Mouse (Mus musculus): ENCODE results near the gene Ndufb3. TPM values are rescaled to one million over a fixed set of nuclear protein-coding genes. Genes with fewer than 3 reads are reported as not detected.
"Not testable (repeated sequence)": the region's sequence is repeated elsewhere in the genome, so short reads cannot be mapped to it uniquely, and the experiment has no call there.

Gene Ndufb3
- 100 to 1,000 TPM; 137 to 239 TPM for total RNA-seq (2021)
- long read RNA-seq, experiment 1, transcript Ndufb3-201 (3 exons, 763 nt) = major isoform, 238 of 659 reads
- long read RNA-seq, experiment 1, partial matches to known transcripts = 420 of 659 reads
- long read RNA-seq, experiment 1, other reads (novel, unspliced or antisense) = 1 of 659 reads
- long read RNA-seq, experiment 2, transcript Ndufb3-201 (3 exons, 763 nt) = major isoform, 241 of 827 reads
- long read RNA-seq, experiment 2, partial matches to known transcripts = 582 of 827 reads
- long read RNA-seq, experiment 2, other reads (novel, unspliced or antisense) = 4 of 827 reads

DNA sequence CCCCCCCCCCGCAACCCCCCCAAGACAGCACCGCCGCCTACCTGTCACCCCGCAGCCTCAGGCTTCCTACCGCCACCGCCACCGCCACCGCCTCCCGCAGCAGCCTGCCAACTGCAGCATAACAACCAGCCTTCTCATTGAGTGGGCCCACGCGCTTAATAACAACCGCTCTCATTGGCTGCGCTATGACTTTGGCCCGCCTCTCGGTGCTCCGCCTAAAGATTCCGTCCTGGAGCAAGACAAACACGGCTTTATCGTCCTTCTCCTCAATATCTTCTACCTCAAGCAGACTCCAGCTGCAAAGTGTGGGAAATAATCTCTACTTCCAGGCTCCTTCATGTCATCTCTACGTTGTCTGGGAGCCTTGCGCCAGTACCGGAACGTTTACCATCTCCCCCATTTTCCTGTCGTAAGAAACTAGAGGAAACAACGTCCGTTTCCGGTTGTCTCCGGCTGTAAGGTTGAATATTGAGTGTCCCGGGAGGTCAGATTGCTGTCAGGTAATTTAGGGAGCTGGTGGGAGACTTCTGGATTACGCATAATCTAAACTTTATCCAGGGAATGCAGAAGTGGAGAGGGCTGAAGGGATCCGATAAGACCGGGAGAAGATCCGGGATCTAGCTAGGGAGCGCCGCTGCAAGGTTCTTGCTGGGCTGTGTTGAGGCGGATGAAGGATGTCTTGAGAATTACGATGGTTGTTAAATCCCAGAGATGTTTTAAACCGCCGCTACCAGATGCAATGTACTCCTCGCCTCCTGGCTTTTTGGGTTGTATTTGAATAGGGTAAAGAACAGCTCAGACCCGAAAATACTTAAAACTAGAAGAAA, at the start of gene Ndufb3, which contains the start of gene Fam126b:
TSS of gene Ndufb3 (plus strand) at position 214 of the 827 bp plus-strand sequence.
TSS of gene Fam126b (minus strand) at position 153 of the 827 bp plus-strand sequence.
- H3K27ac ChIP-seq = peak within 1 kb of the TSS; percentile 97
- H3K4me3 ChIP-seq = peak within 1 kb of the TSS; percentile 79
- DNase-seq = peak; percentile 94
- TF ChIP-seq CTCF (IDR thresholded peaks at IDR 0.05) = no peak; the same call in 1 of the 2 replicates
- intact Hi-C loops (cut with DNase I) = no loop called here

DNA sequence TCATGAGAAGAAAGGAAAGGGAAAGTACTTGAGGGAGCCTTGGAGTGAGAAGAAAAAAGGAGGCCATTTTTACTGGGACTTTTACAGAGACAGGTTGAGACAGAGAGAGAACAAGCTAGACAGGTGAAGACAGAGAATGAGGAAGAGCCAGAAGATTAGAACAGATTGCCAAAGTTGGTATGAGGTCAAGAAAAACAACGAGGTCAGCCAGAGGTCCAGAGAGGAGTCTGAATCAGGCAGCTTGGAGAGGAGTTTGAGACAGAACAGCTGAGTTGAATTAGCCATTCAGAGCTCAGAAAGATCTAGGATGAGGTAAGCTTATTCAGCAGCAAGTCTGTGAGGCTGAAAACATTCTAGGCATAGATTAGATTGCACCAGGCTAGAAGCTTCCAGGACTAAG, 44.8 kb upstream of the Ndufb3 start:
- no peak for TF ChIP-seq CTCF (IDR thresholded peaks at IDR 0.05)
- H3K27ac ChIP-seq = no peak overlapping the region
- DNase-seq = no peak
- intact Hi-C loops (cut with DNase I) = no loop called here
- H3K4me3 ChIP-seq = no peak overlapping the region

DNA sequence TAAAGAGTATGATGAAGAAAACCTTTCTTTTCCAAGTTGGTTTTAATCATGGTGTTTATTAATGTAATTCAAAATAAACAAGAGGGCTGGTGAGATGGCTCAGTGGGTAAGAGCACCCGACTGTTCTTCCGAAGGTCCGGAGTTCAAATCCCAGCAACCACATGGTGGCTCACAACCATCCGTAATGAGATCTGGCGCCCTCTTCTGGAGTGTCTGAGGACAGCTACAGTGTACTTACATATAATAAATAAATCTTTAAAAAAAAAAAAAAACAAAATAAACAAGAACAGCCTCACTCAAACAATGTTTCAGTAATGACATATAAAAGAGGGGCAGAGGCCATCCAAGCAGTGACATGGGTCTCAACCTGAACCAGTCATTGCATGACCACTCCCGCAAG, 25.8 kb upstream of the Ndufb3 start:
- not testable (repeated sequence) for H3K27ac ChIP-seq, H3K4me3 ChIP-seq, DNase-seq
- peak; percentile 24; the same call in 1 of the 2 replicates for TF ChIP-seq CTCF (IDR thresholded peaks at IDR 0.05)
- intact Hi-C loops (cut with DNase I) = loop anchor here (5.0 kb wide), 1 partner anchor 117 kb away; no protein-coding TSS in a partner anchor

DNA sequence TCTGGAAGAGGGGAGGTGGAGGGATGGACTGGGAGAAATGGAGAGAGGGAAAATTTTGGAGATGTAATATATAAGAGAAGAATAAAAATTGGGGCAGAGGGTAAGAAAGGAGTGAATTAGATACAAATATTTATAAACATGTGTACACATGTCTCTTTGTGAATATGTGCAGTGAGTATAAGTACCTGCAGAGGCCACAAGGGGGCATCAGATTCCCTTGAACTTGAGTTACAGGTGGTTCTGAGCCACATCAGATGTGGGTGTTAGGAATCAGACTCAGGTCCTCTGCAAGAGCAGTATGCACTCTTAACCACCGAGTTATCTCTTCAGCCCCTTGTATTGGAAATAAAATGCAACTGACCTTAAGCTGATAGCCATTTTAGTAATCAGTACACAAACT, 23.7 kb upstream of the Ndufb3 start:
- H3K4me3 ChIP-seq = no peak overlapping the region
- peak; percentile 59 for DNase-seq
- no peak overlapping the region for H3K27ac ChIP-seq
- intact Hi-C loops (cut with DNase I) = loop anchor here (2.0 to 5.0 kb wide), 2 partner anchors 115 to 184 kb away; no protein-coding TSS in a partner anchor
- peak; percentile 76 for TF ChIP-seq CTCF (IDR thresholded peaks at IDR 0.05)

DNA sequence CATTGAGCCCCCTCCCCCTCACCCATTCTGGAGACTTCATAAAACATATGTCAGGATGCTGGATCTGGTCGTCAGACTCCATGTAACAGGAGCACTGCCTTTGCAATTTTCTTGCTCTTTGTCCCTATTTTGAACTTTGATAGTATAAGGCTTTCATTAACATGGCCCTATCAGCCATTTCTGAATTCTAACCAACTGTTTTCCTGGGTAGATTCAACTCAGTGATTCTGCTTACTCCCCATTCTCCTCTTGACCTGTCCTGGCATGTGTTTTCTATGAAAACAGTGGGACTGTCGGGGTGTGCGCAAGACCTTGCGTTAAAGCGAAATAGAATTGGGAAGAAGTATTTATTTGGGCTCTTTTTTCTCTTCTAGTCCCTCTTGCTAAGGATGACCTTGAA, 21.2 kb upstream of the Ndufb3 start:
- no peak overlapping the region for H3K27ac ChIP-seq
- intact Hi-C loops (cut with DNase I) = loop anchor here (5.0 kb wide), 1 partner anchor 112 kb away; no protein-coding TSS in a partner anchor
- no peak for DNase-seq
- no peak overlapping the region for H3K4me3 ChIP-seq
- no peak for TF ChIP-seq CTCF (IDR thresholded peaks at IDR 0.05)

DNA sequence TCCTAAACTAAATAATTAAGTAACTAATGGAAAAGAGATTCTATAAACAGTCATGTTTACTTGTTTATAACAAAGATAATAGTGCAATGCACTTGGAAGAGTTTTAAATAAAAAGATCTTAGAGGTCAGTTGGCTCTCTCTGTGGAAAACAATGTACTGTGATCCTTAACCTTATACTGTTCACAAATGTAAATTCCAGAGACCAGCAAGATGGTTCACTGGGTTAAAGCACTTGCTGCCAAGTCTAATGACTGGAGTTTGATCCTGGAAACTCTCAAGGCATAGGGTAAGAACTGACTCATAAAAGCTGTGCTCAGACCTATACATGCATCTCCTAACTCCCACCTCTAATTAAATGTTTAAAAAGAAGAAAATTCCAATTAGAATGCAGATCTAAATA, 19.6 kb upstream of the Ndufb3 start:
- no peak for TF ChIP-seq CTCF (IDR thresholded peaks at IDR 0.05)
- intact Hi-C loops (cut with DNase I) = no loop called here
- DNase-seq = no peak
- no peak overlapping the region for H3K4me3 ChIP-seq
- H3K27ac ChIP-seq = no peak overlapping the region

DNA sequence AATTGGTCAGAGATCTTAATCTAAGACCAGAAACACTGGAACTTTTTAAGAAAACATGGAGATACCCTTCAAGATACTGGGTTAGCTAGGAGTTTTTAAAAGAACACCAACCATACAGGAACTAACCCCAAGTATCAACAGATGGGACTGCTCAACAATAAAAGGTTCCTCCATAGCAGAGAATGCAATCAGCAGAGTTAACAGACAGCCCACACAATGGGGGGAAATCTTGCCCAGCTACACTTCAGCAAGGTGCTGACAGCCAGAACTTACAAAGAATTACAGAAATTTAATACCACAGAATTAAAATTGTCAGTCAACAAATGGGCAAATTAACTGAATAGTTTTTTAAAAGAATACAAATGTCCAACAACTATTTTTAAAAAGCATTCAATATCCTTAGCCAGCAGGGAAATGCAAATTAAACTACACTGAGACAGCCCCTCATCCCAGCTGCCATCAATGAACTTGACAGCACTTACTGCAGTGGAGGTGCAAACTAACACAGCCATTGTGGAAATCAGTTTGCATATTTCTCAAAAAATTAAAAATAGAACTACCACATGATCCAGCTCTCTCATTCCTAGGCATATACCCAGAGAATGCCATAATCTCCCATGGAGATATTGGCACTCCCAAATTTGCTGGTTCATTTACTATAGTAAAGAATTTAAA, 17.6 kb upstream of the Ndufb3 start:
- intact Hi-C loops (cut with DNase I) = no loop called here
- no peak overlapping the region for H3K27ac ChIP-seq
- TF ChIP-seq CTCF (IDR thresholded peaks at IDR 0.05) = no peak
- no peak overlapping the region for H3K4me3 ChIP-seq
- no peak for DNase-seq

DNA sequence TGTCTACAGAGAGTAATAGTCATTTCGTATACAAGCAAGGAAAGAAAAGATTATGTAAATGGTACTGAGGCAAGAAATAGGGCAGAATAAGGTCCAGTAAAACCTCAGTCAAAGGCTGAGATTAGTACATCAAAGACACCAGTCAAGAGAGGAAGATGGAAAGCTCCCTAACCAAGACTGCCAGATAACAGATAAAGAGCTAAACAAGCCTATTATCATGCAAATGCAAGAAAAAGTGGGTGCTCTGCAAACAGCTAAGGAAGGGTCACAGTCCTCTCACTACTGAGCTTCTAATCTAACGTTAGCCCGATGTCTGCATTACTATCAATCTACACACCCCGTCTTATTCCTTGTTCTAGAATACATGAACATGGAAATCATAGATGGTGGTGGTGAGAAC, 15.7 kb upstream of the Ndufb3 start:
- Histone ChIP-seq H3K4me3 (no peak overlapping the region), H3K27ac (no peak overlapping the region)
- intact Hi-C loops (cut with DNase I) = no loop called here
- TF ChIP-seq CTCF (IDR thresholded peaks at IDR 0.05) = no peak
- DNase-seq = no peak

DNA sequence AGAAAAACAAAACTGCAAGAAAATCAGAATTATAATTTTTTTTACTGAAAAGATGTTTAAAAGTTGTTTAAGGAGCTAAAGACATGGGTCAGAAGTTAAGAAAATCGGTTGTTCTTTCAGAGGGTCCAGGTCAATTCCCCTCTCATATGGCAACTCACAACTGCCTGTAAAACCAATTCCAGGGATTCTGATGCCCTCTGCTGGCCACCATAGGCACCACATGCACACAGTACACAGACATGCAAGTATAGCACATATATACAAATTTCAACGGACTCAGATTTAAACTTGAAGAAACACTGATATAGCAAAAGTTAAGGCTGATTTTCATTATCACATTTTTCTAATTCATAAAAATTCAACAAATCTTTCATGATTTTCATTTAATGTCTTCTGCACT, 7.0 kb upstream of the Ndufb3 start:
- TF ChIP-seq CTCF (IDR thresholded peaks at IDR 0.05) = peak; percentile 59
- intact Hi-C loops (cut with DNase I) = no loop called here

DNA sequence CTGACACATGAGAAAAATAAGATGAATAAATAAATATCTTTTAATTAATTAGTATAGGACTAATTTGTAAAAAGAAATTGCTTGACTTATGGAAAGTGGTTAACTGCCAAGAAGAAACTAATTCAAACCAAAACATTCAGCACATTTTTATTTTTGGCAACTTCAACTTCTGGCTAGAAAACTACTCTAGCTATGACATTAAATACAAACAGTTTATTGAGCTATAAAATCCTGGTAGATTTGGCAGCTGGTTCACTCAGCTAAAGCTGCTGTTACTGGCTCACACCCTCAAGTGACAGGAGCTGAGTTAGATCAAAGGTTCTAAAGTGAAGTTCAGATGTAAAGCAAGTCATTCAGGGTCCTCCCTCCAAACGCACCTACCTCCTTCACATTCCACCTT, 3.6 kb upstream of the Ndufb3 start:
- no peak for TF ChIP-seq CTCF (IDR thresholded peaks at IDR 0.05)
- Histone ChIP-seq H3K4me3 (no peak overlapping the region), H3K27ac (no peak overlapping the region)
- no peak for DNase-seq
- intact Hi-C loops (cut with DNase I) = no loop called here

More for the DNA sequence above, 7.0 kb upstream of the Ndufb3 start:
- DNase-seq = no peak
- Histone ChIP-seq H3K27ac (no peak overlapping the region), H3K4me3 (no peak overlapping the region)

DNA sequence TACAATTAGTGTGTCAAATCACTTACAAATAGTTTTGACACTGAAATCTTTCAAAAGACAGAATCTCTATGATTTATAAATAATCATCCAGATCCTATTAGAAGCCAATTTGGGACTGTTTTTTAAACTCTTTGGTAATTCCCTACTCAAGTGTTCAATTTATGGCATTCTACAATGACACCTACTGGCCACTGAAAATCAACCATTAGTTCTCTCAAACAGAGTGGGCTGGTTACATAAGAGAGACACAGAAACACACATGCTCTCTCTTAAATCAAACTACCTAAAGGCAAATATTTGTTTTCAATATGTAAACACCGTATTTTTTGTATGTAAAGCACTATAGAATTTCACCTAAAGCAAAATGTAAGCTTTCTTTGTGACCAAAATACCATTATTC, 1.9 kb upstream of the Ndufb3 start:
- TF ChIP-seq CTCF (IDR thresholded peaks at IDR 0.05) = peak; percentile 42
- Histone ChIP-seq H3K27ac (peak overlapping the region; percentile 25), H3K4me3 (no peak overlapping the region; the same call in 1 of the 2 replicates)
- intact Hi-C loops (cut with DNase I) = no loop called here
- DNase-seq = no peak

DNA sequence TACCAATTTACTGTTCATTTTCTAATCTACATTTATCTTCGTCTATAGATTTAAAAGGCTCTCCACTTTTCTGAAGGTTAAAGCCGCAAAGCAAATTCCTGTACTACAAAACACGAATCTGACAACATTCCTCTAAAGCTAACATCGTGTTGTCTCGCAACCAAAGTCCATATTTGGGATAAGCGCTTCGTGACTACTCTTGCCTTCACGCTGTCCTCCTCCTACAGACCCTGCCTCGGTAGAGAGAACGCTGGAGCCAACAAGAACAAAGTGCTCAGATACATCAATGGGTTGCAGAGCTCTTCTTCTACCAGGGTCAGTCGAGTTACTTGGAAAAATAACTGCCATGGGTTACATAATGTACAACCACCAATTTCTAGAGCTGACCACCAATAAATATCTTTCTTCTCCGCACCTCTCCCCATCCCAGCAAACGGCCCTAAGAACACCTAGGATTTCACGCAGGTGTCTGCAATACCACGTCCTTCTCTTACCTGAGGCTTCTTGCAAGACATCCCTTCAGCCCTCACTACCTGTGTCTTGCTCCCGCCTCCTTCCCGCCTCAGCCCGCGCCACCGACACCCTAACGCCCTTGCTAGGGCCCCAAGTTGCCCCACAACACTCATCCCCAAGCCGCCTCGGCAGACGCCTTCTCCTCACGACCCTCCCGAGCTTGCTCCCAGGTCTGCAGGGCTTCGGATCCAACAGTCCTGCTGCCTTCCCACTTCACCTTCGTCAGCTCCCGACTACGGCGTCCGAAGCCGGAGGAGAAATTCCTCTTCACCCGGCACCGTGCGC, 612 bp upstream of the Ndufb3 start:
- DNase-seq = no peak
- H3K27ac ChIP-seq = peak overlapping the region; percentile 97
- peak overlapping the region; percentile 79 for H3K4me3 ChIP-seq
- intact Hi-C loops (cut with DNase I) = no loop called here
- 0 out of 2 replicates have a peak, but pooled peaks have one; percentile 15 for TF ChIP-seq CTCF (IDR thresholded peaks at IDR 0.05)

All from gastrocnemius, adult 2 months (tissue).